Mouse (Mus musculus) megakaryocyte, embryonic 14.5 days (primary cell): ENCODE measurements around the gene Gfi1.

ENCODE experiments used
- FLI1 ChIP-seq: IDR thresholded peaks from 2 replicates; pipeline ENCODE4 v1.6.1; 2012; ENCODE audit warnings: low read length, inconsistent platforms, mixed read lengths
- GATA1 ChIP-seq: IDR thresholded peaks from 3 replicates; pipeline ENCODE4 v1.6.1; 2012; ENCODE audit warnings: mixed read lengths, low read length, inconsistent platforms, borderline replicate concordance

DNA sequence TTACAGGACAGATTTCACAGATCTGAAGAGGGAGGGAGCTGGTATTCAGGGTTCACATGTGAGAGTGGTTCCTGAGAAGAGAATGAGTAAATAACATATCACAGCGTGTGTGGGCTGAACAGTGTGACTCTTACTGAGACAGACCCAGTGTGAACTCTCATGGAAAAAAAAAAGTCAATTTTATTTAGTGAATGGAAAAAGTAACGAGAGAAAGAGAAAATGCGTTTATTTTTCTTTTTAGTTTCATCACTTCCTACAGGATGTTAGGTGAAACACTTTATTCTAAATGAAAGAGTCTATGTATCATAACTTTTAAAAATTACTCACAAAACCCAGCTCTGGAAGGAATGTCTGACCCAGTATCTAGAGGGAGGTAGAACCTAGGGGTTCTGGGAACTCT lies 5.6 kb upstream of the Gfi1 start:
- TF ChIP-seq GATA1 (no peak), FLI1 (no peak)
